Mouse (Mus musculus): ENCODE results near the gene Mindy4b-ps.
A peak's percentile ranks its signal among the peaks of the same experiment; 100 is the strongest.

The Mindy4b-ps gene

GRCm38 (mm10) chr3:58785863-58786262 lies 36.2 kb downstream of the Mindy4b-ps start:
- peak; percentile 24 to 37 for DNase-seq (ENCODE audit: low spot score in 2 of 2)

GRCm38 (mm10) chr3:58784219-58785092 lies 37.7 kb downstream of the Mindy4b-ps start:
- DNase-seq (ENCODE audit: low spot score in 2 of 2): no peak

- DNase-seq (ENCODE audit: low spot score in 2 of 2): no peak
Measured at GRCm38 (mm10) chr3:58783602-58784218, 38.4 kb downstream of the Mindy4b-ps start.

DNA sequence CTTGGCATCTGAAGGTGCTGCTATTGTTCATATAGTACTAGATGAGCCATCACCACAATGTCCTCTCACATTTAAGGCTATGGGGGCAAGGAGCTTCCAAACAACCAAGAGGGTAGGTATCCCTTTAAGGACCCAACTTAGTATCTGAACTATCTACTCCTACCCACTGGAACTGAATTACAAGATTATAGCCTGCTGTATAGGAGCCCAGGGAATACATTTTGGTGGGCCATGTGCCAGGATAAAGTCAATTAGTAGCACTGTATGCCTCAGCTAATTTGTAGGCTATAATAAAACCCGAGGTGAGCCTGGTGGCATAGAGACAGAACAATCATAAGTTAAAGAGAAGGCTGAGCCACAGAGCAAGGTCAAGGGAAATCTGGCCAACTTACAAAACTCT lies 65.7 kb downstream of the Mindy4b-ps start:
- no peak for DNase-seq (ENCODE audit: low spot score in 2 of 2)

DNA sequence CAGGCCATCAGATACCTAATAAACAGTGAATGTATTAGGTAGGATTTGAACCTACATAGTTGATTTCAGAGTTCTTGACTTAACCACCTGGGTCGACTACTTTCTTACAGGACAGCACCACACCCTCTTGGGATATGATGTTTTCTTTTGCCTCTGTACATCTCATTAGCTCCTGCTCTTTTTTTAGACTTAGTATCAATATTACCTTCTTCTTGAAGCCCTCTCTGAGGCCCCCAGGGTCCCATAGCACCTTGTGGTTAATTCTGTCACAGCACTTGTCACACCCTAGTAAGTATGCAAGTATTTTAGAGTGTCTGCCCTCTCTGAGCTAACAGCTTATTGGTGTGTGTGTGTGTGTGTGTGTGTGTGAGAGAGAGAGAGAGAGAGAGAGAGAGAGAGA lies 66.3 kb downstream of the Mindy4b-ps start:
- DNase-seq (ENCODE audit: low spot score in 2 of 2): no peak

DNA sequence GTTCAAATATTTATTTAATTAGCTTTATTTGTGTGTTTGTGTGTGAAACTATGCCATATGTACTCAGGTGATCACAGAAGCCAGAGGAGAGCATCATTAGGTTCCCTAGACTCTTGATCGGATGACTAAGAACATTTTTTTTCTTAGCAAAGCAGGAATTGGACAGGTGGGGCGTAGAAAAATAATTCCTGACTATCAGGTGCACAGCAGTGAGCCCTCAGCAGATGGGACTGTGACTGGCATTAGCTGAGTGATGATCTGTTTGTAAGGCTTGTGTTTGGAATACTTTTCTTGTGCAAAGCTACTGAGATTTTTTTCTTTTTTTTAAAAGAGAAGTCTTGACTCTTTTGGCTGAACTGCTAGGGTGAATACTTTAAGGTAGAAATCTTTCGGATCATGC lies 67.8 kb downstream of the Mindy4b-ps start:
- DNase-seq (ENCODE audit: low spot score in 2 of 2): no peak

GRCm38 (mm10) chr3:58751818-58752620 lies 70.1 kb downstream of the Mindy4b-ps start:
- DNase-seq (ENCODE audit: low spot score in 2 of 2): no peak

- no peak for DNase-seq (ENCODE audit: low spot score in 2 of 2)
Measured at GRCm38 (mm10) chr3:58748724-58749123, 73.4 kb downstream of the Mindy4b-ps start.

- DNase-seq (ENCODE audit: low spot score in 2 of 2): no peak
Measured at GRCm38 (mm10) chr3:58747924-58748323, 74.2 kb downstream of the Mindy4b-ps start.

DNA sequence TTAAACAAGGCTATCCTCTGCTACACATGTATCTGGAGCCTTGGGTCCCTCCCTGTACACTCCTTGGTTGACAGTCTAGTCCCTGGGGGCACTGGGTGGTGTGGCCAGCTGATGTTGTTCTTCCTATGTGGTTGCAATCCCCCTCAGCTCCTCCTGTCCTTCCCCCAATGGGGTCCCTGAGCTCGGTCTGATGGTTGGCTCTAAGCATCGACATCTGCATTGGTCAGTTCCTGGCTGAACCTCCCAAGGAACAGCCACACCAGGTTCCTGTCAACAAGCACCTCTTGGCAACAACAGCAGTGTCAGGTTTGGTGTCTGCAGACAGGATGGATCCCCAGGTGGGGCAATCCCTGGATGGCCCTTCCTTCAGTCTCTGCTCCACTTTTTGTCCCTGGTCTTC lies 82.6 kb downstream of the Mindy4b-ps start:
- no peak for DNase-seq (ENCODE audit: low spot score in 2 of 2)

Data from urinary bladder, postnatal 36 days (tissue).